Mouse (Mus musculus) myocyte (in vitro differentiated cells): ENCODE results near the gene Sf3b3. TPM values are rescaled to one million over a fixed set of nuclear protein-coding genes. Genes with fewer than 3 reads are reported as not detected.

Experiments
- H3K27me3 ChIP-seq: one replicate; pipeline ENCODE4 v1.6.1; 2011; ENCODE audit not compliant: control insufficient read depth, insufficient read depth, insufficient read length
- H3K36me3 ChIP-seq: one replicate; pipeline ENCODE4 v1.6.1; 2011; ENCODE audit not compliant: control insufficient read depth, insufficient read depth
- H3K4me2 ChIP-seq: one replicate; pipeline ENCODE4 v1.6.1; 2011; ENCODE audit warnings: low read depth, control low read depth
- H3K4me3 ChIP-seq: one replicate; pipeline ENCODE4 v1.5.1; 2011; ENCODE audit warnings: mild to moderate bottlenecking, control low read depth, moderate library complexity
- H3K79me2 ChIP-seq: one replicate; pipeline ENCODE4 v1.6.1; 2011; ENCODE audit not compliant: control insufficient read depth, insufficient read depth
- H3ac ChIP-seq: one replicate; pipeline ENCODE4 v1.6.1; 2011; ENCODE audit not compliant: control insufficient read depth, insufficient read length
- CEBPB ChIP-seq: IDR thresholded peaks from 2 replicates; pipeline ENCODE4 v1.6.1; 2011; ENCODE audit warnings: mild to moderate bottlenecking, moderate library complexity; ENCODE audit not compliant: poor library complexity, insufficient read depth, severe bottlenecking
- E2F4 ChIP-seq: IDR thresholded peaks from one replicate; pipeline ENCODE4 v1.6.1; 2011; ENCODE audit warnings: mild to moderate bottlenecking, control low read depth, moderate library complexity; ENCODE audit not compliant: insufficient read depth
- MAX ChIP-seq: IDR thresholded peaks from one replicate; pipeline ENCODE4 v1.6.1; 2011; ENCODE audit warnings: low read depth, mild to moderate bottlenecking, control low read depth
- MYOD1 ChIP-seq, 3 experiments: IDR thresholded peaks; one replicate each; pipeline ENCODE4 v1.6.1; 2011; ENCODE audit warnings: control low read depth in 2 of 3, low read depth in 2 of 3, mild to moderate bottlenecking in 2 of 3, moderate library complexity in 1 of 3; ENCODE audit not compliant: insufficient read length in 2 of 3, control insufficient read depth in 1 of 3
- MYOG ChIP-seq, 3 experiments: IDR thresholded peaks; one replicate each; pipeline ENCODE4 v1.6.1; 2011; ENCODE audit warnings: control low read depth in 2 of 3, low read depth in 2 of 3, mild to moderate bottlenecking in 2 of 3; ENCODE audit not compliant: insufficient read length in 2 of 3, control insufficient read depth in 1 of 3, insufficient read depth in 1 of 3
- POLR2A ChIP-seq: IDR thresholded peaks from one replicate; pipeline ENCODE4 v1.6.1; 2011; ENCODE audit warnings: low read depth, mild to moderate bottlenecking, control low read depth, moderate library complexity; ENCODE audit not compliant: insufficient read length
- POLR2AphosphoS2 ChIP-seq: IDR thresholded peaks from one replicate; pipeline ENCODE4 v1.6.1; 2011; ENCODE audit warnings: low read depth, control low read depth; ENCODE audit not compliant: insufficient read length
- REST ChIP-seq: IDR thresholded peaks from one replicate; pipeline ENCODE4 v1.6.1; 2011; ENCODE audit warnings: mild to moderate bottlenecking, control low read depth, moderate library complexity; ENCODE audit not compliant: insufficient read depth, insufficient read length
- SRF ChIP-seq: IDR thresholded peaks from one replicate; pipeline ENCODE4 v1.6.1; 2011; ENCODE audit warnings: low read depth; ENCODE audit not compliant: control insufficient read depth, insufficient read length
- TCF12 ChIP-seq: IDR thresholded peaks from one replicate; pipeline ENCODE4 v1.6.1; 2011; ENCODE audit warnings: mild to moderate bottlenecking, control low read depth; ENCODE audit not compliant: poor library complexity, insufficient read depth, severe bottlenecking
- TCF3 ChIP-seq: IDR thresholded peaks from one replicate; pipeline ENCODE4 v1.6.1; 2011; ENCODE audit warnings: low read depth, control low read depth; ENCODE audit not compliant: insufficient read length
- USF1 ChIP-seq: IDR thresholded peaks from one replicate; pipeline ENCODE4 v1.6.1; 2011; ENCODE audit warnings: low read depth, mild to moderate bottlenecking, control low read depth, moderate library complexity
- polyA plus RNA-seq: library from polyadenylated mRNA; unstranded; fragments of >200 nt; fragmentation: generic; extraction: Trizol; gene quantifications from one replicate; pipeline ENCODE4 v1.2.1, GENCODE M21; 2012; ENCODE audit warnings: missing spikeins

Gene Sf3b3
- polyA plus RNA-seq, 1 experiment = 47.7 TPM

GRCm38 (mm10) chr8:110842012-110842574 is 4.5 kb downstream of the Sf3b3 start:
- Histone ChIP-seq H3K36me3 (peaks cover 66% of the 10 kb centered on the region), H3K4me3 (no peak overlapping the region), H3K4me2 (no peak overlapping the region), H3ac (no peak overlapping the region), H3K27me3 (no peaks in the 10 kb centered on the region), H3K79me2 (peaks cover 97% of the 10 kb centered on the region)
- TF ChIP-seq TCF3 (no peak), SRF (no peak), E2F4 (no peak), POLR2AphosphoS2 (no peak), REST (no peak), USF1 (no peak), POLR2A (no peak), MYOG (IDR thresholded peaks at IDR 0.05; ENCODE audit: control insufficient read depth in 1 of 3, insufficient read depth in 1 of 3, insufficient read length in 2 of 3, low read depth in 2 of 3) (no peak), CEBPB (no peak), MYOD1 (IDR thresholded peaks at IDR 0.05; ENCODE audit: control insufficient read depth in 1 of 3, insufficient read length in 2 of 3, low read depth in 2 of 3) (no peak), TCF12 (no peak), MAX (no peak)

- H3K4me3 ChIP-seq = no peak overlapping the region
- H3ac ChIP-seq = no peak overlapping the region
- H3K27me3 ChIP-seq = no peaks in the 10 kb centered on the region
- TF ChIP-seq POLR2AphosphoS2 = no peak
- TF ChIP-seq MYOG (IDR thresholded peaks at IDR 0.05; ENCODE audit: control insufficient read depth in 1 of 3, insufficient read depth in 1 of 3, insufficient read length in 2 of 3, low read depth in 2 of 3) = no peak
- no peak for TF ChIP-seq USF1
- TF ChIP-seq POLR2A = no peak
- no peak for TF ChIP-seq E2F4
- no peak for TF ChIP-seq REST
- no peak for TF ChIP-seq MAX
- H3K36me3 ChIP-seq = peaks cover 90% of the 10 kb centered on the region
- H3K4me2 ChIP-seq = no peak overlapping the region
- peaks cover 76% of the 10 kb centered on the region for H3K79me2 ChIP-seq
Observed at GRCm38 (mm10) chr8:110831956-110832355, 14.6 kb downstream of the Sf3b3 start.

- no peak overlapping the region for H3ac ChIP-seq
- H3K27me3 ChIP-seq = no peaks in the 10 kb centered on the region
Observed at GRCm38 (mm10) chr8:110828511-110828910, 18.1 kb downstream of the Sf3b3 start.

GRCm38 (mm10) chr8:110824861-110825260 is 21.7 kb downstream of the Sf3b3 start:
- TF ChIP-seq TCF12 = no peak
- no peak for TF ChIP-seq MYOD1 (IDR thresholded peaks at IDR 0.05; ENCODE audit: control insufficient read depth in 1 of 3, insufficient read length in 2 of 3, low read depth in 2 of 3)
- Histone ChIP-seq H3ac (no peak overlapping the region), H3K36me3 (peaks cover 83% of the 10 kb centered on the region), H3K79me2 (peaks cover 77% of the 10 kb centered on the region), H3K4me2 (peak overlapping the region; percentile 57), H3K27me3 (no peaks in the 10 kb centered on the region), H3K4me3 (no peak overlapping the region)

More at GRCm38 (mm10) chr8:110828511-110828910, 18.1 kb downstream of the Sf3b3 start:
- Histone ChIP-seq H3K79me2 (peaks cover 80% of the 10 kb centered on the region), H3K4me2 (peak overlapping the region; percentile 26), H3K4me3 (no peak overlapping the region), H3K36me3 (peaks cover 83% of the 10 kb centered on the region)
- TF ChIP-seq MAX (no peak), USF1 (no peak), MYOD1 (IDR thresholded peaks at IDR 0.05; ENCODE audit: control insufficient read depth in 1 of 3, insufficient read length in 2 of 3, low read depth in 2 of 3) (no peak), TCF12 (no peak), MYOG (IDR thresholded peaks at IDR 0.05; ENCODE audit: control insufficient read depth in 1 of 3, insufficient read depth in 1 of 3, insufficient read length in 2 of 3, low read depth in 2 of 3) (no peak), E2F4 (no peak), POLR2AphosphoS2 (no peak), TCF3 (no peak), POLR2A (no peak), REST (no peak), CEBPB (no peak), SRF (no peak)

- no peak overlapping the region for H3K4me3 ChIP-seq
- no peak overlapping the region for H3K4me2 ChIP-seq
- no peak overlapping the region for H3ac ChIP-seq
- no peak for TF ChIP-seq POLR2AphosphoS2
- no peak for TF ChIP-seq CEBPB
- TF ChIP-seq REST = no peak
- H3K79me2 ChIP-seq = peaks cover 61% of the 10 kb centered on the region
- no peaks in the 10 kb centered on the region for H3K27me3 ChIP-seq
- H3K36me3 ChIP-seq = peaks cover 84% of the 10 kb centered on the region
Observed at GRCm38 (mm10) chr8:110821960-110822359, 24.6 kb downstream of the Sf3b3 start.
